Mouse (Mus musculus) kidney, adult 2 months (tissue): Measurements from ENCODE around the gene Fbxo47. TPM values are rescaled to one million over a fixed set of nuclear protein-coding genes. Genes with fewer than 3 reads are reported as not detected.
A peak's percentile ranks its signal among the peaks of the same experiment; 100 is the strongest.

Experiments used
- DNase-seq: peaks from one replicate; pipeline ENCODE4 v3.0.0; 2021
- H3K27ac ChIP-seq: fragments of 200-500 bp; 2 replicates; pipeline ENCODE4 v1.5.1; 2012; ENCODE audit warnings: low read depth, low read length, control low read depth, inconsistent platforms; ENCODE audit not compliant: insufficient read depth
- H3K27me3 ChIP-seq: fragments of 200-500 bp; replicated peaks from 2 replicates; pipeline ENCODE4 v1.6.1; 2012; ENCODE audit warnings: mild to moderate bottlenecking, moderate library complexity, low read length, inconsistent platforms; ENCODE audit not compliant: control insufficient read depth, insufficient read depth
- H3K36me3 ChIP-seq: fragments of 200-500 bp; 2 replicates; pipeline ENCODE4 v1.6.1; 2012; ENCODE audit warnings: mild to moderate bottlenecking, moderate library complexity, low read length, inconsistent platforms; ENCODE audit not compliant: control insufficient read depth, insufficient read depth
- H3K4me1 ChIP-seq: fragments of 200-500 bp; 2 replicates; pipeline ENCODE4 v1.6.1; 2011; ENCODE audit warnings: low read length; ENCODE audit not compliant: control insufficient read depth, insufficient read depth
- H3K4me3 ChIP-seq: fragments of 200-500 bp; 2 replicates; pipeline ENCODE4 v1.5.1; 2011; ENCODE audit warnings: mild to moderate bottlenecking, low read depth, low read length, control low read depth; ENCODE audit not compliant: insufficient read depth
- CTCF ChIP-seq: fragments of 200-500 bp; conservative IDR thresholded peaks from 2 replicates; pipeline ENCODE4 v1.5.1; 2011; ENCODE audit warnings: low read depth, mild to moderate bottlenecking, control low read depth, low read length, moderate library complexity, mixed read lengths; ENCODE audit not compliant: insufficient read depth, insufficient read length
- POLR2A ChIP-seq: fragments of 200-500 bp; IDR thresholded peaks from one replicate; pipeline ENCODE4 v1.6.1; 2011; ENCODE audit warnings: low read depth, low read length, control low read depth
- WGBS: fragments of 180-500 bp; shearing (Covaris S2); methylation state at CpG from one replicate; pipeline ENCODE4 v1.1.7; 2018; 5-methylcytosine and 5-hydroxymethylcytosine counted together
- polyA plus RNA-seq: library from polyadenylated mRNA; depleted of rRNA; stranded (reverse); fragments of >200 nt; gene quantifications from 2 replicates; pipeline ENCODE4 v1.2.3, GENCODE M21; 2012

Gene Fbxo47
- polyA plus RNA-seq, 1 experiment: 0.33 TPM

- 70% methylated on average over 6 of the region's 6 CpGs for WGBS
Observed at GRCm38 (mm10) chr11:97901806-97902205, 17.9 kb upstream of the Fbxo47 start.

GRCm38 (mm10) chr11:97899822-97900221, 15.9 kb upstream of the Fbxo47 start:
- H3K36me3 ChIP-seq: no peaks in the 10 kb centered on the region
- H3K27me3 ChIP-seq: no peaks in the 10 kb centered on the region
- no peak overlapping the region for H3K4me3 ChIP-seq
- TF ChIP-seq POLR2A: no peak
- peak; percentile 92 for TF ChIP-seq CTCF
- 0% methylated on average over 2 of the region's 2 CpGs for WGBS
- H3K27ac ChIP-seq: peak overlapping the region; percentile 27; the same call in 1 of the 2 replicates
- DNase-seq: peak; percentile 93
- no peaks in the 10 kb centered on the region for H3K4me1 ChIP-seq

More at GRCm38 (mm10) chr11:97901806-97902205, 17.9 kb upstream of the Fbxo47 start:
- Histone ChIP-seq H3K4me1 (no peaks in the 10 kb centered on the region), H3K36me3 (no peaks in the 10 kb centered on the region), H3K27me3 (no peaks in the 10 kb centered on the region), H3K4me3 (no peak overlapping the region), H3K27ac (no peak overlapping the region)
- TF ChIP-seq CTCF: no peak
- no peak for TF ChIP-seq POLR2A
- DNase-seq: no peak

GRCm38 (mm10) chr11:97897568-97898185, 13.7 kb upstream of the Fbxo47 start:
- Histone ChIP-seq H3K27me3 (no peaks in the 10 kb centered on the region), H3K27ac (no peak overlapping the region), H3K4me1 (no peaks in the 10 kb centered on the region), H3K4me3 (no peak overlapping the region), H3K36me3 (no peaks in the 10 kb centered on the region)
- TF ChIP-seq CTCF: no peak
- no peak for TF ChIP-seq POLR2A
- no peak for DNase-seq
- 81% methylated on average over 3 of the region's 3 CpGs for WGBS

GRCm38 (mm10) chr11:97896655-97897054, 12.7 kb upstream of the Fbxo47 start:
- TF ChIP-seq POLR2A (no peak), CTCF (no peak)
- Histone ChIP-seq H3K27ac (no peak overlapping the region), H3K36me3 (no peaks in the 10 kb centered on the region), H3K27me3 (no peaks in the 10 kb centered on the region), H3K4me3 (no peak overlapping the region), H3K4me1 (no peaks in the 10 kb centered on the region)
- 71% methylated on average over 4 of the region's 4 CpGs for WGBS
- no peak for DNase-seq

GRCm38 (mm10) chr11:97891821-97892220, 7.9 kb upstream of the Fbxo47 start:
- H3K36me3 ChIP-seq: no peaks in the 10 kb centered on the region
- H3K27ac ChIP-seq: no peak overlapping the region
- no peak overlapping the region for H3K4me3 ChIP-seq
- no peaks in the 10 kb centered on the region for H3K4me1 ChIP-seq
- WGBS: 81% methylated on average over 5 of the region's 5 CpGs
- H3K27me3 ChIP-seq: no peaks in the 10 kb centered on the region
- TF ChIP-seq POLR2A: no peak
- no peak for TF ChIP-seq CTCF
- DNase-seq: no peak

GRCm38 (mm10) chr11:97885296-97885915, 1.5 kb upstream of the Fbxo47 start:
- TF ChIP-seq POLR2A (no peak), CTCF (no peak)
- H3K27ac ChIP-seq: no peak overlapping the region
- 87% methylated on average over 2 of the region's 2 CpGs for WGBS
- no peaks in the 10 kb centered on the region for H3K36me3 ChIP-seq
- no peaks in the 10 kb centered on the region for H3K27me3 ChIP-seq
- no peak for DNase-seq
- peaks cover 3% of the 10 kb centered on the region; the same call in 1 of the 2 replicates for H3K4me1 ChIP-seq
- no peak overlapping the region for H3K4me3 ChIP-seq

GRCm38 (mm10) chr11:97884601-97885185, 739 bp upstream of the Fbxo47 start:
- Histone ChIP-seq H3K27ac (peak overlapping the region; percentile 69), H3K4me3 (peak overlapping the region; percentile 64), H3K4me1 (peaks cover 3% of the 10 kb centered on the region; the same call in 1 of the 2 replicates), H3K27me3 (no peaks in the 10 kb centered on the region), H3K36me3 (no peaks in the 10 kb centered on the region)
- WGBS: 25% methylated on average over 7 of the region's 7 CpGs
- no peak for DNase-seq
- TF ChIP-seq POLR2A (no peak), CTCF (no peak)
